Mouse (Mus musculus) forebrain, embryonic 11.5 days (tissue): Measurements from ENCODE around the gene Gmip. TPM values are rescaled to one million over a fixed set of nuclear protein-coding genes. Genes with fewer than 3 reads are reported as not detected.

ENCODE experiments used
- ATAC-seq: fragments of 200-750 bp; cut with Nextera tagmentation; replicated peaks from 2 replicates; pipeline ENCODE4 v1.8.0; 2017; ENCODE audit warnings: moderate TSS enrichment; ENCODE audit not compliant: low FRiP score
- DNase-seq: peaks from one replicate; pipeline ENCODE4 v3.0.0-alpha.2; 2017; ENCODE audit warnings: low spot score
- H3K27ac ChIP-seq: fragments of 300-500 bp; sonication (generic); 2 replicates; pipeline ENCODE4 v1.5.1; 2014; ENCODE audit warnings: low read depth, low read length
- H3K27me3 ChIP-seq: fragments of 300-500 bp; sonication (generic); 2 replicates; pipeline ENCODE4 v1.6.1; 2014; ENCODE audit warnings: mild to moderate bottlenecking, low read length, mixed read lengths; ENCODE audit not compliant: control insufficient read depth, insufficient read depth
- H3K36me3 ChIP-seq: fragments of 300-500 bp; sonication (generic); 2 replicates; pipeline ENCODE4 v1.6.1; 2014; ENCODE audit warnings: mild to moderate bottlenecking, low read length, moderate library complexity, mixed read lengths; ENCODE audit not compliant: control insufficient read depth, insufficient read depth
- H3K4me1 ChIP-seq: fragments of 300-500 bp; sonication (generic); replicated peaks from 2 replicates; pipeline ENCODE4 v1.6.1; 2014; ENCODE audit warnings: low read length, mixed read lengths; ENCODE audit not compliant: control insufficient read depth, insufficient read depth
- H3K4me2 ChIP-seq: fragments of 300-500 bp; sonication (generic); 2 replicates; pipeline ENCODE4 v1.6.1; 2014; ENCODE audit warnings: low read depth, mild to moderate bottlenecking, low read length, moderate library complexity, mixed read lengths; ENCODE audit not compliant: severe bottlenecking
- H3K4me3 ChIP-seq: fragments of 300-500 bp; sonication (generic); 2 replicates; pipeline ENCODE4 v1.5.1; 2014; ENCODE audit warnings: low read depth, low read length
- H3K9ac ChIP-seq: fragments of 300-500 bp; sonication (generic); 2 replicates; pipeline ENCODE4 v1.6.1; 2014; ENCODE audit warnings: low read length
- H3K9me3 ChIP-seq: fragments of 300-500 bp; sonication (generic); 2 replicates; pipeline ENCODE4 v1.6.1; 2016; ENCODE audit warnings: low read length, mixed read lengths; ENCODE audit not compliant: control insufficient read depth
- whole genome bisulfite sequencing: fragments of 180-500 bp; shearing (Covaris S2); extraction: QIAGEN DNeasy Blood & Tissue Kit; methylation state at CpG from one replicate; pipeline ENCODE4 v1.1.7; 2014; 5-methylcytosine and 5-hydroxymethylcytosine counted together
- polyA plus RNA-seq: library from polyadenylated mRNA; unstranded; fragments of >200 nt; fragmentation: Nextera tagmentation; extraction: Ambion mirVana; gene quantifications from 2 replicates; pipeline ENCODE4 v1.2.1, GENCODE M21; 2014

The Gmip gene
- polyA plus RNA-seq, 1 experiment from 2014 or later: 11.0 TPM

DNA sequence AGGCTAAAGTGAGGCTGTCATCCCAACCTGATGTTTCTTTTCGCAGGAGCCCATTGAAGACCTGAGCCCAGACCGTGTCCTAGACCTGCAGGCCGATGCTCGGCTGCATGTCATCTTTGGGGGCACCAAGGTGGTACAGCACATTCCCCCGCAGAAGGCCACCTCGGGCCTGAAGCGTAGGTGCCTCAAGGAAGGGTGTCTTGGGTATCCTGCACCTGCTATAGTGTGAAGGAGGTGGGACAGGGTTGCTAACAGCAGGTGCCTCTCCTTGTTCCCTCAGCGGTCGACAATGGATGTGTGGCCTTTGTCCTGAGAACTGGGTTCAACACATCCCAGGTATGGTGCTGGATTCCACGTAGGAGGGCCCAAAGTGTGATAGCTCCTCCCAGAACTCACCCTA lies 10.8 kb upstream of the Gmip start:
- WGBS: 95% methylated on average over 10 of the region's 10 CpGs
- Histone ChIP-seq H3K36me3 (peaks cover 25% of the 10 kb centered on the region; the same call in 1 of the 2 replicates), H3K4me3 (no peak overlapping the region), H3K9ac (no peak overlapping the region), H3K9me3 (no peaks in the 10 kb centered on the region), H3K4me1 (peaks cover 3% of the 10 kb centered on the region; the same call in 1 of the 2 replicates), H3K27me3 (no peaks in the 10 kb centered on the region), H3K4me2 (no peak overlapping the region), H3K27ac (no peak overlapping the region)
- ATAC-seq (no peak), DNase-seq (no peak)

DNA sequence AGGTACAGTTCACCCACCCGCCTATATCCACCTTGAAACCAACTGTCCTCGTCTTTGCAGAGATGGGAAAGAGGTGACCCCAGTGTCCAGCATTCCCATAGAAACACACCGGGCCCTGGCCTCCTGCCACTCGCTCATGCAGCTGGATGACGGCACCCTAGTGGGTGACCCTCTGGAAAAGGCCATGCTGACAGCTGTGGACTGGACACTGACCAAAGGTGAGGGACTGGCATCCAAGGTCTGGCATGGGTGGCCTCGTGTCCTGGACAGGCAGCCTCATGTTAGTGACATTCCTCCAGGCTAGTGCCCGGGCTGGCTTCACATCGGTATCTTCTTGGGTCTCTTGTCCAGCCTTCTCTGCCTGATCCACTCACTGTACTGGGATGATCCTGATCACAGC lies 9.2 kb upstream of the Gmip start:
- no peak for ATAC-seq
- H3K9me3 ChIP-seq: no peaks in the 10 kb centered on the region
- H3K4me2 ChIP-seq: no peak overlapping the region
- no peak overlapping the region for H3K27ac ChIP-seq
- no peaks in the 10 kb centered on the region for H3K4me1 ChIP-seq
- no peak overlapping the region for H3K9ac ChIP-seq
- 91% methylated on average over 8 of the region's 8 CpGs for whole genome bisulfite sequencing
- H3K36me3 ChIP-seq: peaks cover 34% of the 10 kb centered on the region
- H3K4me3 ChIP-seq: no peak overlapping the region
- H3K27me3 ChIP-seq: no peaks in the 10 kb centered on the region
- no peak for DNase-seq

DNA sequence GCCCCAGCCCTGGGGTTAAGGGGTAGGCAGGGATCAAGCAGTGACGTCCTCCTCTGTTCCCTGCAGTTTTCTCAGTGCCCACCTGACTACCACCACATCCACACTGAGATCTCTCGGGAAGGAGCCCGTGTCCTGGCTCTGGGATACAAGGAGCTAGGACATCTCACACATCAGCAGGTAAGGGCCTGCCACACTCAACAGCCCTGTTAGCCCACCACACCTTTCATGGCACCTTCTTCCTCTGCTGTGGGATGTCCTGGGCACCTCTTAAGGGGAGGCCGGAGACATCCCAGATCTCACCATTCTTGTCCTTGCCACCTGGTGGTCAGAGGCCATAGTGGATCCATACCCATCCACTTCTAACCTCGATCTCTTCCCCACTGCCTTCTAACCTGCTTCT lies 8.5 kb upstream of the Gmip start:
- no peak for ATAC-seq
- no peak for DNase-seq
- peaks cover 35% of the 10 kb centered on the region for H3K36me3 ChIP-seq
- H3K9me3 ChIP-seq: no peaks in the 10 kb centered on the region
- H3K27me3 ChIP-seq: no peaks in the 10 kb centered on the region
- H3K9ac ChIP-seq: no peak overlapping the region
- H3K4me1 ChIP-seq: no peaks in the 10 kb centered on the region
- no peak overlapping the region for H3K4me2 ChIP-seq
- 89% methylated on average over 5 of the region's 5 CpGs for WGBS
- no peak overlapping the region for H3K27ac ChIP-seq
- H3K4me3 ChIP-seq: no peak overlapping the region

DNA sequence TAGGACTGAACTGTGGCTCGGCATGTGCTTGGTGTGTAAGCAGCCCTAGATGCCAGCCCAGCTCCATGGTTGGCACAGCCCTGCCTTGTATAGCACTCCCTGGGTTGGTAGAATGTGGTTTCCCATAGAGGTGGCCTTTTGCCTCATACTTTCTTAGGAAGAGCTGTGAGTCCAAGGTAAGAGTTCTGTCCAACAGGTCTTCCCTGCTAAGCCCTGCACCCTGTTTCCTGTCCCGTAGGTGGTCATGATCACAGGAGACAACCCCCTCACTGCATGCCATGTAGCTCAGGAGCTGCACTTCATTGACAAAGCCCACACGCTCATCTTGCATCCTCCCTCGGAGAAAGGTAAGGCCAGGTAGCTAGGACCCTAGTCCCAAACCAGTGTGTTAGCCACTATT lies 6.7 kb upstream of the Gmip start:
- Histone ChIP-seq H3K4me1 (no peaks in the 10 kb centered on the region), H3K27me3 (no peaks in the 10 kb centered on the region), H3K9ac (no peak overlapping the region), H3K27ac (no peak overlapping the region), H3K4me2 (no peak overlapping the region), H3K4me3 (no peak overlapping the region), H3K36me3 (peaks cover 51% of the 10 kb centered on the region), H3K9me3 (no peaks in the 10 kb centered on the region)
- no peak for DNase-seq
- ATAC-seq: no peak
- WGBS: 96% methylated on average over 4 of the region's 4 CpGs

DNA sequence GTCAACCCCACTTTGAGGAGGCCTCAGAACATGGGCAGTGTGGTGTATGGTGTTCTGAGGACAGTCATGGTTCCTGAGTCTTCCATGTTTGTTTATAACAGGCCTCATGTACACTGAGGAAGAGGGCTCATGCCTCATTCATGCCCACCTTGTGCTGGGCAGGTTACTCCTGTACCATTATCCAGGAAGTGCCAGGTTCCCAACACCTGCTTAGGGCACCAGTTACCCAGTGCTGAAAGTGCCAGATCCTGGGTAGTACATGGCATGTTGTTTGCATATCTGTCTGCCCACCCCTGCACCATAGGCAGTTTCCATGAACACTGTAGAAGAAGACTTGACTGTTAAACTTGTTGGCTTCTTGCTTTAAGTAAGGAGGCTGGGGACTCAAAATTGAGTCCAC lies 6.3 kb upstream of the Gmip start:
- H3K27ac ChIP-seq: no peak overlapping the region
- no peaks in the 10 kb centered on the region for H3K9me3 ChIP-seq
- no peaks in the 10 kb centered on the region for H3K4me1 ChIP-seq
- H3K36me3 ChIP-seq: peaks cover 53% of the 10 kb centered on the region
- H3K4me2 ChIP-seq: no peak overlapping the region
- H3K9ac ChIP-seq: no peak overlapping the region
- no peaks in the 10 kb centered on the region for H3K27me3 ChIP-seq
- no peak overlapping the region for H3K4me3 ChIP-seq
- ATAC-seq: no peak
- DNase-seq: no peak

DNA sequence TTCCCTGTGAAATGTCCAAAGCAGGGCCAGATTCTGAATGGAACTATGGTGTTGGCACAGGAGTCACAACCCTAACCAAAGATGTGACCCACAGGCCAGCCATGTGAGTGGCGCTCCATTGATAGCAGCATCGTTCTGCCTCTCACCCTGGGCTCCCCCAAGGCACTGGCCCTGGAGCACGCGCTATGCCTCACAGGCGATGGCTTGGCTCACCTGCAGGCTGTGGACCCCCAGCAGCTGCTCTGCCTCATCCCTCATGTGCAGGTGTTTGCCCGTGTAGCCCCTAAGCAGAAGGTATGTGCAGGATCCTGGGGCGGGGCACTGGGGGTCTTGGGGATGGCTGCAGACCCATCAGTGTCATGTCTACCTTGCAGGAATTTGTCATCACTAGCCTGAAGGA lies 5.1 kb upstream of the Gmip start:
- H3K27me3 ChIP-seq: no peaks in the 10 kb centered on the region
- no peaks in the 10 kb centered on the region for H3K9me3 ChIP-seq
- no peak overlapping the region for H3K4me3 ChIP-seq

DNA sequence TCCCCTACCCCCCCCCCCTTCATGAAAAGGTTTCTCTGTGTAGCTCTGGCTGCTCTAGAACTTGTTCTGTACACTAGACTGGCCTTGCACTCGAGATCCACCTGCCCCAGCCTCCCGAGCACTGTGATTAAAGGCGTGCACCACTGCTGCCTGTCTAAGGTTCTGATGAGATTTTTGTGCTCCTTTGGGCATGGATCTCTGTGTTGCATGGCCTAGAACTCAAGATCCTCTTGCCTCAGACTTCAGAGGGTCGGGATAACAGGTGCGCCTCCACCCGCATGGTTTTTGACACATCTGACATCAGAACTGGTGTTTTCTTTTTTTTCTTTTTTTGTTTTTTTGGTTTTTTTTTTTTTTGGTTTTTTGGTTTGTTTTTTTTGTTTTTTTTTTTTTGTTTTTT lies 3.9 kb upstream of the Gmip start:
- peaks cover 2% of the 10 kb centered on the region; the same call in 1 of the 2 replicates for H3K4me1 ChIP-seq
- H3K4me3 ChIP-seq: no peak overlapping the region
- no peak overlapping the region for H3K9ac ChIP-seq
- WGBS: 93% methylated on average over 6 of the region's 6 CpGs
- DNase-seq (no peak), ATAC-seq (no peak)
- H3K9me3 ChIP-seq: no peaks in the 10 kb centered on the region
- no peaks in the 10 kb centered on the region for H3K27me3 ChIP-seq
- no peak overlapping the region for H3K4me2 ChIP-seq
- H3K36me3 ChIP-seq: peaks cover 47% of the 10 kb centered on the region
- no peak overlapping the region for H3K27ac ChIP-seq

More for the DNA sequence above, 5.1 kb upstream of the Gmip start:
- 94% methylated on average over 7 of the region's 7 CpGs for WGBS
- ATAC-seq (no peak), DNase-seq (no peak)
- Histone ChIP-seq H3K36me3 (peaks cover 55% of the 10 kb centered on the region), H3K4me2 (no peak overlapping the region), H3K9ac (no peak overlapping the region), H3K4me1 (no peaks in the 10 kb centered on the region), H3K27ac (no peak overlapping the region)

DNA sequence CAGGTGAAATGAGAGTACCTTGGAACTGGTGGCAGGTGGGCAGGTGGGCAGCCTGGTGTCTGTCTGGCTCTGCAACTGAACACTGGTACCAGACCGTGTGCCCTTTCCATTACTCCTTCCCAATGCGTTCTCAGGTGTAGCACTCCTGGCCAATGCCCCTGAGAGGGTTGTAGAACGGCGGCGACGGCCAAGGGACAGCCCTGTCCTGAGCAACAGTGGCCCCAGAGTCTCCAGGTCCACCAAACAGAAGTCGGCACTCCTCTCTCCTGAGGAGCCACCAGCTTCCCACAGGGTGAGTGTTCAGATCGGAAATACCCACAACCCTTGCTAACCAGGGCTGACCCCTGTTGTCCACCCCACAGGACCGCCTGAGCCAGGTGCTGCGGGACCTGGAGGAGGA lies 3.4 kb upstream of the Gmip start:
- Histone ChIP-seq H3K9ac (no peak overlapping the region), H3K36me3 (peaks cover 45% of the 10 kb centered on the region), H3K4me2 (no peak overlapping the region), H3K4me3 (no peak overlapping the region), H3K4me1 (peaks cover 2% of the 10 kb centered on the region; the same call in 1 of the 2 replicates), H3K9me3 (no peaks in the 10 kb centered on the region), H3K27me3 (no peaks in the 10 kb centered on the region), H3K27ac (no peak overlapping the region)
- ATAC-seq: no peak
- 97% methylated on average over 10 of the region's 10 CpGs for WGBS
- no peak for DNase-seq

DNA sequence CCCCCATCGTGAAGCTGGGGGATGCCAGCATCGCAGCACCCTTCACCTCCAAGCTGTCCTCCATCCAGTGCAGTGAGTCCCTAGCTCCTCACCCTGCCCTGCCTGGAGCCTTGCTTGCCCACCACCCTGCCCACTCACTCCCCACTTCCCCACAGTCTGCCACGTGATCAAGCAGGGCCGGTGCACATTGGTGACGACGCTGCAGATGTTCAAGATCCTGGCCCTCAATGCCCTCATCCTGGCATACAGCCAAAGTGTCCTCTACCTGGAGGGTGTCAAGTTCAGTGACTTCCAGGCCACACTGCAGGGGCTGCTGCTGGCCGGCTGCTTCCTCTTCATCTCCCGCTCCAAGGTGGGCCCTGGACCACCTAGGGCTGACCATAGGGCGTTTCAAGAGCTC lies 3.0 kb upstream of the Gmip start:
- ATAC-seq: no peak
- Histone ChIP-seq H3K27me3 (no peaks in the 10 kb centered on the region), H3K4me3 (no peak overlapping the region), H3K27ac (no peak overlapping the region), H3K36me3 (peaks cover 40% of the 10 kb centered on the region), H3K9ac (no peak overlapping the region), H3K4me2 (no peak overlapping the region), H3K4me1 (peaks cover 2% of the 10 kb centered on the region; the same call in 1 of the 2 replicates), H3K9me3 (no peaks in the 10 kb centered on the region)
- WGBS: 94% methylated on average over 9 of the region's 9 CpGs
- DNase-seq: no peak
